Mouse (Mus musculus): ENCODE results near the gene Acsl5. TPM values are rescaled to one million over a fixed set of nuclear protein-coding genes. Genes with fewer than 3 reads are reported as not detected.

Acsl5 gene
- polyA plus RNA-seq, 1 experiment from 2014 or later = 110 TPM

- 30% methylated on average over 9 of the region's 9 CpGs for WGBS
- no peaks in the 10 kb centered on the region for H3K9me3 ChIP-seq (ENCODE audit: low read length)
- ATAC-seq (no peak), DNase-seq (ENCODE audit: low spot score) (no peak)
- no peak overlapping the region for H3K27ac ChIP-seq (ENCODE audit: low read length)
- no peak for TF ChIP-seq CTCF (IDR thresholded peaks at IDR 0.05)
- TF ChIP-seq EP300 (IDR thresholded peaks at IDR 0.05) = no peak
- no peaks in the 10 kb centered on the region for H3K27me3 ChIP-seq (replicated peaks; ENCODE audit: insufficient read depth, low read length)
- H3K36me3 ChIP-seq (ENCODE audit: insufficient read depth, low read length) = no peaks in the 10 kb centered on the region
- H3K4me3 ChIP-seq (ENCODE audit: low read depth, low read length) = no peak overlapping the region
- H3K4me1 ChIP-seq (ENCODE audit: insufficient read depth, low read depth, low read length) = peaks cover 9% of the 10 kb centered on the region; the same call in 1 of the 2 replicates
- H3K9ac ChIP-seq (replicated peaks; ENCODE audit: low read depth) = no peak overlapping the region
- H3K4me2 ChIP-seq (replicated peaks; ENCODE audit: low read depth, low read length) = no peak overlapping the region
These were observed 3.7 kb upstream of the Acsl5 start for GRCm38 (mm10) chr19:55247991-55248520.

GRCm38 (mm10) chr19:55250451-55250850 lies 1.3 kb upstream of the Acsl5 start:
- no peak overlapping the region for H3K4me3 ChIP-seq (ENCODE audit: low read depth, low read length)
- no peak overlapping the region for H3K9ac ChIP-seq (replicated peaks; ENCODE audit: low read depth)
- DNase-seq (ENCODE audit: low spot score) (no peak), ATAC-seq (no peak)
- H3K27me3 ChIP-seq (replicated peaks; ENCODE audit: insufficient read depth, low read length) = no peaks in the 10 kb centered on the region
- H3K9me3 ChIP-seq (ENCODE audit: low read length) = no peaks in the 10 kb centered on the region
- 58% methylated on average over 5 of the region's 5 CpGs for WGBS
- peaks cover 14% of the 10 kb centered on the region for H3K4me1 ChIP-seq (ENCODE audit: insufficient read depth, low read depth, low read length)
- H3K36me3 ChIP-seq (ENCODE audit: insufficient read depth, low read length) = no peaks in the 10 kb centered on the region
- no peak overlapping the region for H3K27ac ChIP-seq (ENCODE audit: low read length)
- no peak for TF ChIP-seq CTCF (IDR thresholded peaks at IDR 0.05)
- no peak for TF ChIP-seq EP300 (IDR thresholded peaks at IDR 0.05)
- no peak overlapping the region for H3K4me2 ChIP-seq (replicated peaks; ENCODE audit: low read depth, low read length)

- TF ChIP-seq CTCF (IDR thresholded peaks at IDR 0.05) = no peak
- Histone ChIP-seq H3K4me3 (ENCODE audit: low read depth, low read length) (peak overlapping the region; percentile 62), H3K9me3 (ENCODE audit: low read length) (no peaks in the 10 kb centered on the region), H3K4me1 (ENCODE audit: insufficient read depth, low read depth, low read length) (peaks cover 9% of the 10 kb centered on the region), H3K9ac (replicated peaks; ENCODE audit: low read depth) (peak overlapping the region; percentile 70), H3K27ac (ENCODE audit: low read length) (peak overlapping the region; percentile 97), H3K4me2 (replicated peaks; ENCODE audit: low read depth, low read length) (peak overlapping the region; percentile 81), H3K27me3 (replicated peaks; ENCODE audit: insufficient read depth, low read length) (no peaks in the 10 kb centered on the region), H3K36me3 (ENCODE audit: insufficient read depth, low read length) (no peaks in the 10 kb centered on the region)
- ATAC-seq = no peak
- no peak for DNase-seq (ENCODE audit: low spot score)
- 2% methylated on average over 9 of the region's 9 CpGs for WGBS
These were observed 1.5 kb downstream of the Acsl5 start for GRCm38 (mm10) chr19:55253239-55253569.

- peak overlapping the region; percentile 70 for H3K9ac ChIP-seq (replicated peaks; ENCODE audit: low read depth)
- no peaks in the 10 kb centered on the region for H3K27me3 ChIP-seq (replicated peaks; ENCODE audit: insufficient read depth, low read length)
- no peaks in the 10 kb centered on the region for H3K9me3 ChIP-seq (ENCODE audit: low read length)
- H3K4me2 ChIP-seq (replicated peaks; ENCODE audit: low read depth, low read length) = peak overlapping the region; percentile 81
- H3K4me3 ChIP-seq (ENCODE audit: low read depth, low read length) = peak overlapping the region; percentile 62
- H3K27ac ChIP-seq (ENCODE audit: low read length) = peak overlapping the region; percentile 97
- peak; percentile 77 for ATAC-seq
- no peak for TF ChIP-seq CTCF (IDR thresholded peaks at IDR 0.05)
- 0 out of 2 replicates have a peak, but pooled peaks have one; percentile 32 for TF ChIP-seq EP300 (IDR thresholded peaks at IDR 0.05)
- whole genome bisulfite sequencing = under 1% methylated on average over 28 of the region's 32 CpGs
- peaks cover 9% of the 10 kb centered on the region for H3K4me1 ChIP-seq (ENCODE audit: insufficient read depth, low read depth, low read length)
- H3K36me3 ChIP-seq (ENCODE audit: insufficient read depth, low read length) = no peaks in the 10 kb centered on the region
- peak; percentile 95 for DNase-seq (ENCODE audit: low spot score)
These were observed 2.1 kb downstream of the Acsl5 start for GRCm38 (mm10) chr19:55253570-55254441.

GRCm38 (mm10) chr19:55254513-55255016 lies 2.8 kb downstream of the Acsl5 start:
- Histone ChIP-seq H3K4me2 (replicated peaks; ENCODE audit: low read depth, low read length) (peak overlapping the region; percentile 81), H3K36me3 (ENCODE audit: insufficient read depth, low read length) (no peaks in the 10 kb centered on the region), H3K9me3 (ENCODE audit: low read length) (no peaks in the 10 kb centered on the region), H3K4me3 (ENCODE audit: low read depth, low read length) (peak overlapping the region; percentile 62), H3K9ac (replicated peaks; ENCODE audit: low read depth) (peak overlapping the region; percentile 70), H3K27me3 (replicated peaks; ENCODE audit: insufficient read depth, low read length) (no peaks in the 10 kb centered on the region), H3K4me1 (ENCODE audit: insufficient read depth, low read depth, low read length) (peaks cover 9% of the 10 kb centered on the region), H3K27ac (ENCODE audit: low read length) (peak overlapping the region; percentile 97)
- peak; percentile 63 for DNase-seq (ENCODE audit: low spot score)
- 13% methylated on average over 5 of the region's 5 CpGs for WGBS
- no peak for TF ChIP-seq EP300 (IDR thresholded peaks at IDR 0.05)
- ATAC-seq = no peak

GRCm38 (mm10) chr19:55256156-55256555 lies 4.4 kb downstream of the Acsl5 start:
- no peak for TF ChIP-seq EP300 (IDR thresholded peaks at IDR 0.05)

More at GRCm38 (mm10) chr19:55256156-55256555, 4.4 kb downstream of the Acsl5 start:
- ATAC-seq (no peak), DNase-seq (ENCODE audit: low spot score) (no peak)
- no peak overlapping the region for H3K27ac ChIP-seq (ENCODE audit: low read length)
- H3K9ac ChIP-seq (replicated peaks; ENCODE audit: low read depth) = no peak overlapping the region
- no peak overlapping the region for H3K4me3 ChIP-seq (ENCODE audit: low read depth, low read length)
- WGBS = 42% methylated on average over 9 of the region's 9 CpGs
- H3K4me1 ChIP-seq (ENCODE audit: insufficient read depth, low read depth, low read length) = peaks cover 9% of the 10 kb centered on the region
- H3K36me3 ChIP-seq (ENCODE audit: insufficient read depth, low read length) = no peaks in the 10 kb centered on the region
- H3K9me3 ChIP-seq (ENCODE audit: low read length) = no peaks in the 10 kb centered on the region
- H3K4me2 ChIP-seq (replicated peaks; ENCODE audit: low read depth, low read length) = no peak overlapping the region
- H3K27me3 ChIP-seq (replicated peaks; ENCODE audit: insufficient read depth, low read length) = no peaks in the 10 kb centered on the region
